Mouse (Mus musculus): ENCODE measurements around the gene Gm21983. TPM values are rescaled to one million over a fixed set of nuclear protein-coding genes. Genes with fewer than 3 reads are reported as not detected.
A peak's percentile ranks its signal among the peaks of the same experiment; 100 is the strongest.

The Gm21983 gene
- total RNA-seq, 4 experiments from 2014 or later, result not detected

DNA sequence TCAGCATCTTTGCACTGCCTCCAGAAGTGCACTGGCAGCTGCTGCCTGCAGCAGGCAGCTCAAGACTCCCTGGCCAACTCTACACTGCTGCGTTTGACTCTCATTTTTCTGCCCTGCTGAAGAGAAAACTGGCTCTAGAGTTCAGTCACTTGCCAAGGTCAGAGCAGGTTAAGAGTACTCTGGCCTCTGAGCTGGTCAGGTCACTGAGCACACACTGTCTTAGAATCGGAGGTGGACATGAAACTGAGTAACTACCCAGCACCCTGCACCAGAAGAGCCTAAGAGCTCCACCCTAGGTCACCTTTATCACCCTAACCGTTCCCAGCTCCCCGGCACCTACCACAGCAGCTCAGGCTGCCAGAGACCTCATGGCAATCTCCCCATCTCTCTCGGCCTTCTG is 5.1 kb upstream of the Gm21983 start:
- no peak for DNase-seq (ENCODE audit: low spot score)

DNA sequence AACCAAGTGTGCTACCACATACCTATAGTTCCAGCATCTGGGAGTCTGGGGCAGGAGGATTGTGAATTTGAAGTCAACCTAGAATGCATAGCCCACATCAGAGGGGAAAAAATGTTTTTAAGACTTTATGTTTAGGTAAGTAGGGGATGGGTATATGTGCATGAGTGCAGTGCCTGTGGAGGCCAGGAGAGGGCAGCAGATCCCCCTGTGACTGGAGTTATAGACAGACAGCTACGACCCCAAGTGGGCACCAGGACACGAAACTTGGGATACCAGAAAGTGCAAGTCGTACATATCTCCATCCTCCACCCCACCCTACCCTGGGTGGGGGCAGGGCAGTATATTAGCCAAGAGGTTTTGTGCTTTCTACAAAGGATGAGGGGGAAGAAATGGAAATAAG is 4.1 kb upstream of the Gm21983 start:
- no peak for DNase-seq (ENCODE audit: low spot score)

DNA sequence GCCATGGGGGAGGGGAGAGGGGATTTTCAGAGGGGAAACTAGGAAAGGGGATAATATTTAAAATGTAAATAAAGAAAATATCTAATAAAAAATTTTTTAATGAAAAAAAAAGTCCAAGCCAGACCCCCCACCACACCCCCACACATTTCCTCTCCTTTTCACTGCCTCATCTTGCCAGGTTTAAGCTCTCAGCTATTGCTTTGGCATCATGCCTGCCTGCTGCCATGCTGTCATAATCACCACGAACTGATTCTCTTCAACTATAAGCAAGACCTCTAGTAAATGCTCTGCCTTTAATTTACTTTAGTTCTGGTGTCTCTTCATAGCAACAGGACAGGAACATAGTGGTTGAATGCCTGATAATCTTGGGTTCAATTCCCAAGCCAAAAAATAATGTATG is 1.6 kb upstream of the Gm21983 start:
- DNase-seq (ENCODE audit: low spot score), result no peak

DNA sequence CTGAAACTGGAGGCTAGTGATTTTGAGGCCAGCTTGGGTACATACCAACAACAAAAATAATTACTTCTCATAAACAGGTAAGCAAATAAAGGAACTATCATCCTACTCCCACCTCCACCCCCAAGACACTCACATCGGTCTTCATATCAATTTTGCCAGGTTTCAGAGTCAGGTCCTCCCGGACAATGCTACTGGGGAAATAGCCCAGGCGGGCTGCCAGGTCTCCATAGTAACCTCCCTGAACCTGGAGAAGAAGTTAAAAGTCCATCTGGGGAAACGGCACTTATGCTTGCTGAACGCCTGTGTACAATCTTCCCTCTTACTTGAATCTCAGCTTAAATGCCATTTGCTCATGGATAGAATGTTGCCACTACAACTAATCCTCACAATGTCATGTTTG is 850 bp downstream of the Gm21983 start:
- peak; percentile 69 for DNase-seq (ENCODE audit: low spot score)

DNA sequence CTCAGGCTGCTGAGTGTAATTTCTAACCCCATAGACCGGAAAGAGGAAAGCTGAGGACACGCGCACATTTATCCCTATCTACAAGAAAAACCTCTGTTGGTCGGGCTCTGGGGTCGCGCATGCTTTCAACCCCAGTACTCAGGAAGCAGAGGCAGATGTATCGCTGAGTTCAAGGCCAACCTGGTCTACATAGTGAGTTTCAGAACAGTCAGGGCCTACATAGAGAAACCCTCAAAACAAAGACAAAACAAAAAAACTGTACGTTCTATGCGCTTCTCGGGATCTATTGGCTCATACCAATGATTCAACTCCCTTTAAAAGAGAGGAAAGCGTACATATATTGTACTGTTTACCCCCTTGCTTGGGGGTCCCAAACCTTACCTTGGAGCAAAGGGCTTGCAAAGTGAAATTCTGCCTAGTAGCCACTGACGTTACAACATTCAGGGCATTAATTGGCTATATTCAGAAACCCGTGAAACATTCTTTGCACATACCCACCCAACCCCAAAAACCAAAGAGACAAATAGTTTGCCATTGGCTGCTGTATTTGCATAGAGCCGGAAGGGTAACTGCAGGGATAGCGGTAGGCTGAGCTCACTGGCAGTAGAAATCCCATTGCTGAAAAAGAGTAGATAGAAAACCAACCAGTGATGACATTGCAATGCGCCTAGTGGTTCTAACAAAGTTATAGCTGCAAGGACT is 1.5 kb downstream of the Gm21983 start:
- no peak for DNase-seq (ENCODE audit: low spot score)

DNA sequence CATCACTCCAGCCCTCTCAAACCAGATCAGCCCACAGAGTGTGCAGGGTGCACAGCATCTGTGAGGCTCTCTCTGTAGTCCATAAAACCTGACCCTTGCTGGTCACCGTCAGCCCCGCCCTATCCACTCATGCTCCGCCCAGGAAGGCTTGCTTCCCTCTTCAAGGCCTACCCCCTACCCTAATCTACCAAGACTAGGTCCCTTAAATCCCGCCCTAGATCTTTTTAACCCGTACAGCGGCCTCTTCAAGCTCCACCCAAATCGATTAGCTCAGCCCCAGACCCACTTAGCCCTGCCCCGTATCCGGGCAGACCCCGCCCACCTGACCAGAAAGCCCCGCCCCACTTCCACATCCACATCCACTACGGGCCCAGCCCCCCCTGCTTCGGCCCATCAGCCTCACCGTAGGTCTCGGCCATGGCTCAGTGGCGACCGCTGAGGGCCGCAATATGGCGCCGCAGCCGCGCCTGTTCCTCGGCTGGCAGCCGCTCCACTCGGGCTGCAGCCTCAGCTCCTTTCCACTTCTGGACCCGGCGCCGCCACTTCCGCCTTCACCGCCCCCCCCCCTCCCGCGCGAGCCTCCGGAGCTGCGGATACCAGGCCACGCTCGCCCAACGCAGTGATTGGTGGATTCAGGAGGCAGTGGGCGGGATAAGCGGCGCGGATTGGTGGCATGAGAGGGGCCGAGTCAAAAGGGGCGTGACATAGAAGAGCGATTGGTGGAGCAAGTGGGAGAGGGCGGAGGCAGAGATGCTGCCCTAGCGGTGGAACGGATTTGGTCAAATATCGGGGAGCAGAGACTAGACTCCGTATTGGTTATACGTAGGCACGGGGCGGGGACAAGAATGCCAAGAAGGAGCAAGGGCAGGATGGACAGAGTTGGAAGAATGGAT is 2.3 kb downstream of the Gm21983 start, which contains the start of gene Rab4b:
Rab4b (minus strand) TSS at position 573 of the 893 bp plus-strand sequence.
- peak; percentile 99 for DNase-seq (ENCODE audit: low spot score)

DNA sequence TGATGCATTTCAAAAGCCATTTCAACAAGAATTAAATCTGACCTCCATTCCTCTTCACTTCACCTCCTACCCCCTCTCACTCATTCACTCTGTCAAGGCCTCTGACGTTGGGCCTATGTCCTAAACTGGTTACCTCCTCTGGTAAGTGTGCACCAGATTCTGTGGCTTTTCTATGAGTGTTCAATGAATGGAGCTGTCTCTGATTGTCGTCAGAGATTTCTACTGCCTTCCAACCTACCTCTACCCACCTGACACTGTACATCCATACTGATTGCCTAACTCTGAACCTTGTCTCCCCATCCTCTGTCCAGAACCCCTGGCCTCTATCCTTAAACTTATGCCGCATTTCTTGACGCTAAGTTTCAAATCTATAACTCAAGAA is 3.0 kb downstream of the Gm21983 start:
- DNase-seq (ENCODE audit: low spot score), result no peak

DNA sequence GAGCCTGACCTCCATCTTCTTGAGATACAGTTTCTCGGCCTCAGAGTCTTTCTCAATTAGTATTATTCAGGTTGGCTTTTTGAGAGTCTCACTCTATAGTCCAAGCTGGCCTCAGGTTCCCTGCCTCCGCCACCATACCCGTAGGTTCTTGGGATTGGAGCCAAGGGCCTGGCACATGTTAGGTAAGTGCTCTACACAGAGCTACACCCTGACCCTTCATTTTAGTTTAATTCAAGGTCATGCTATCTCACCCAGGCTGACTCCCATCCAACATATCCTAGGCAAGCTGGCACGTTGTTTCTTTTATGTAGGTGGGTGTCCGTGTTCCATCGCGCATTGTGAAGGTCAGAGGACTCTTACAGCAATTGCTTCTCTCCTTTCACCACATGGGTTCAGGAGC is 6.0 kb downstream of the Gm21983 start:
- no peak for DNase-seq (ENCODE audit: low spot score)

DNA sequence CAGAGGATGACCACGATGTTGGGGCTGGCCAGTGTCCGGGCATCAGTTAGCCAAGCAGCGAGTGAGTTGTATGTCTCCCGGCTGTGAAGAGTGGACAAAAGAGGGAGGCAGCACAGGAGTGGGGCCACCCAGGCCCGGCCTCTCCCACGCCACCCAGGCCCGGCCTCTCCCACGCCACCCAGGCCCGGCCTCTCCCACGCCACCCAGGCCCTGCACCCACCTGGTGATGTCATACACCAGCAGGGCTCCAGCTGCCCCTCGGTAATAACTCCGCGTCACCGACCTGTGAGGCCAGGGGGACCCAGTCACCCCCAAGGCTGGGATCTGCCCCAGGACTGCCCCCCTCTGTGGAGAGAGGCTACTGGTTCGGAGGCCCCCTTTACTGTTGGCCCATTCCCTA is 6.4 kb downstream of the Gm21983 start:
- DNase-seq (ENCODE audit: low spot score), result no peak

DNA sequence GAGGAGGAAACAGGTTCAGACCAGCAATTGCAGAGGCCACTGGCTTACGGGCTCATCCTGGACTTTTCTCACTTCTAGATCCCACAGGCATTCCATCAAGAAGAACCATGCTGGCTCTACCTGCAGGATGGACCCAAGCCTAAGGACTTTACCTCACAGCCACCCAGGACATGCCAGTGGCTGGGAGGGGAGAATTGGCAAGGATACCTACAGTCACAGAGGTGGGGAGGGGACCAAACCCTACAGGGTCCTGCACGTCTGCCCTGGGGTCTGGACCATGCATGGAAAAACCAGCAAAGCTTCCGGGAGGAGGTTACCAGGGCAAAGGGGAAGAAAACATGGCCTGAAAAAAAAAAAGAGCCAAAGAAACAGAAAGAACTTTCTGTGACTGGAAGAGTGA is 9.9 kb downstream of the Gm21983 start:
- DNase-seq (ENCODE audit: low spot score), result no peak

DNA sequence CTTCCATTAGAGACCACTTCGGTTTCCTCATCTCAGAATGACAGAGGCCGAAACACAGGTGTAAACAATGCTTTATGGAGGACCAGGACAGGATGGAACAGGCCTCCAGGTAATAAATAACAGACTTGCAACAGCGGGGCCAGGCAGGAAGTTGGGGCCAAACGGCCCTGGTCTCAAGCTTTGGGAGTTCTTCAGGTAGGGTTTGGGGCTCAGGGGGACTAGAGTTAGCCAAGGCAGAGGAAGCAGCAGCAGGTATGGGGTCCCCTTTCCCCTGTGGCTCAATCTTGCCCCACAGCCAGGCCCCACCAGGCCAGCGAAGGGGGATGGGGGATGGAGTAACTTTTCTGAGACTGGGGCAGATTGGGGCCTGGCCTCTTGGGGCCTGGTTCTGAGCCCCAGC is 12.5 kb downstream of the Gm21983 start:
- DNase-seq (ENCODE audit: low spot score), result no peak

DNA sequence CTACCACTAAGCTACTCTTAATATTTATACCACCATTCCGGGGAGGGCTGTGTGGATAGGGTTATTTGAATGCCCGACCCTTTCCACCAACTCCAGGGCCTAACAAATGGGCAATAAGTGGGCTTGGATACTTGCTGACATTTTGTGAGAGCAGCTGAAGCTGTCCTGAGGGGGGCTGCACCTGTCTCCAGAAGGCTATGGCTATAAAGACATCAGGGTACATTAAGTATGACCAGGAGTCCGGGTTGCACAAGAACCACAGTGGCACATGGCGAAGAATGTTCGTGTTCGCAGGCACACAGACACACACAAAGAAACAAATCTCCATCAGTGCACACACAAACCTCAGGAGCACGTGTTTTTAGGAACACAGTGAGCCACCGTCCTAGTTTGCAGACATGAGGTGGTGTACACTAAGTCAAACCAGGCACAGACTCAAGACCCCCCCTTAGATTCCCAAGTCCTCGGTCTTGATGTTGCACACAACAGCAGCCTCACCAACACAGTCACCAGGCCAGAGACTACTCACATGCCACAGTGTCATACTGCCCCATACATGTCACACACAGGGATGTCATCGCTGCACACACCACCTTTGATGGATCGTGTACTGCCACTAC is 13.3 kb downstream of the Gm21983 start:
- no peak for DNase-seq (ENCODE audit: low spot score)

DNA sequence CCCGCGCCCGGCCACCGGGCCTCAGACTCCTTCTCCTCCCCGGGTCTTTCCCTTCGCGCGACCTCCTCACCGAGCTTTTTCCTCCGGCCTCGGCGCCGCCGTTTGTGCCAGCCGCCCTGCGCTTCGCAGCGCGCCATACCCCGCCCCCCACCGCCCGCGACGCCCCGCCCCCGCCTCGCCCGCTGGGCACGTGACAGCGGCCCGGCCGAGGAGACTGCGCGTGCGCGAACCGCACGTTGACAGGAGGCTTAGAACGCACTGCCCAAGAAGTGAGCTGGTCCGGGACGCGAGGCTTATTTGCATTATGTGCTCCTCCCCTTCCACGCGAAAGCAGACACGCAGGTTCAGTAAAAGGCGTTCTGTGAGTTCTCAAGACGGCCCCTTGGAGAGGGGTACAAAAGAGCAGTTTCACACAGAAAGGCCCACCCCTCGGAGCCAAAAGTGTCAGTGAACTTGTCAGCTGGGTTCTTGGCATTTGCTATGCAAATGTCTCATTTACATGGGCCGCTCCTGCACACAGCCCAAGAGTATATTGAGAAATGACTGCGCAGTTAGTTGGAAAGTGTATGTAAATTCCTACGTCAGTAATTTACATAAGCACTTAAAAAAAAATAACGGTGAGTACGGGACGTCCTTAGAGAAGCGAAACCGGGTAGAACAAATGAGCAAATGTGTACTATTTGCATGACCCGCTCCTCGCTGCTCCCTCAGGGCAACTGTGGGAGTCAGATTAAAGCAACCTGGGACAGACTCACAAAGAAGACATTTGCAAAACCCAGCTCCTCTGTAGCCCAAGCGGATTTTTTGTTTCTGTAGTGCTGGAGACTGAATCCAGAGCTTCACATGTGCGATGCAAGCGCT is 14.0 kb downstream of the Gm21983 start, which contains the start of gene Egln2:
Egln2 (minus strand) TSS at position 189 of the 861 bp plus-strand sequence.
- DNase-seq (ENCODE audit: low spot score), result peak; percentile 93

DNA sequence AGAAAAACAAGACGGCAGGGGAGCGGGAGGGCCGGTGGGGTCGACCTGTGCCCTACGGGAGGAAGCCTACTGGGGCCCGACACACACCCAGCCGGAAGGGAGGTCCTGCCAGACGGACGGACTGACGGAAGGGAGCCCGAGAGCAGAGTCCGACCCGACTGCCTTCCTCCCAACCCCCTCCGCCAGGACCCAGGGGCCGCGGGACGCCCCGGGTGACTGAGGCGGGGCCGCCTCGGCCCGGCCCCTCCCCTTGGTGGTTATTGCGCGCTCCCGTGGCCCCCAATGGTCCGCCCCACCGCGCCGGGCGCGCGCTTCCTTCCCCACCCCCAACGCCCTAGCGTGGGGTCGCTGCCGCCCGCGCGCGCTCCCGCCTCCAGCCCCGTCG is 14.7 kb downstream of the Gm21983 start:
- peak; percentile 88 for DNase-seq (ENCODE audit: low spot score)

DNA sequence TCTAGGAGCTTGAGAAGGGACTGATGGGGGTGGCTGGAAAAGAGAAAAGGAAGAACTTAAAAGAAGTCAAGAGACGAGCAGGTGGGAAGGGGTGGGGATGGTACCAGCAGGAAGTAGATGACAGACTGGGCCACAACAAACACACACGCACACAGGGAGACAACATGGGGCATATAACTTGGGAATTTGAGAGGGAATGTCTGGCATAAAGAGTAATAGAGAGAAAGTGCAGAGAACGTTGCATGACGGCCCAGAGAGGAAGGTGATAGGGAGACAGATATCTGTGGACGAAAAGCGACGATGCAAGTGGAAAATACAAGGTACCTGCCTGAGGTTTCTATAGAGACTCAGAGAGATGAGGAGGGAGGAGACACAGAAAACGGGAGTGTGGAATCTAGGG is 15.2 kb downstream of the Gm21983 start:
- no peak for DNase-seq (ENCODE audit: low spot score)

DNA sequence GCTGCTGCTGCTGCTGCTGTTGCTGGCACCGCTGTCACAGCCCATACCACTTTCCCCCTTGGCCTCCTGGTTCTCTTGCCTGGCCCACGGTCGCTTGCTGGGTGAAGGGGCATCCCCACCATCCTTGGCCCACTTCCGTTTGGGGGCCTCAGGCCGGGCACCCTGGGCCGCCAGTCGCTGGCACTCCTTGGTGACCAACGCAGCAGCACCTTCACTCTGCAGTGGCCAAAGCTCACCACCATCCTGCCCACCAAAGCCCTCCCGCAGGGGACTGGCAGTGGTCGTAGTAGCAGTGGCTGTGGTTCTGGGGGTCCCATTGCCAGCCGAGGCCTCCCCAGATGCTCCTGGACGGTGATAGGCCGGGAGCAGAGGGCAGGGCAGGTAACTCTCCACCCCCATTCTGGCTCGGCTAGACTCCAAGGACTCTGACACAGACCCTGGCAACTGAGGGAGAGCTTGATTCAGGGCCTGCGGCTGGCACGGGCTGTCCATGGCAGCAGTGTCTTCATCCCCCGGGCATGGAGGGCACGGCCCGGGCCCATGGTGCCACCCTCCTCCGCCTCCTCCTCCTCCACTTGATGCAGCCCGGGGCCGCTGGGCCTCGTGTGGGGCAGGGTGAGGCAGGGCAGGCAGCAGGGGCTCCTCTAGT is 15.8 kb downstream of the Gm21983 start:
- DNase-seq (ENCODE audit: low spot score), result no peak

DNA sequence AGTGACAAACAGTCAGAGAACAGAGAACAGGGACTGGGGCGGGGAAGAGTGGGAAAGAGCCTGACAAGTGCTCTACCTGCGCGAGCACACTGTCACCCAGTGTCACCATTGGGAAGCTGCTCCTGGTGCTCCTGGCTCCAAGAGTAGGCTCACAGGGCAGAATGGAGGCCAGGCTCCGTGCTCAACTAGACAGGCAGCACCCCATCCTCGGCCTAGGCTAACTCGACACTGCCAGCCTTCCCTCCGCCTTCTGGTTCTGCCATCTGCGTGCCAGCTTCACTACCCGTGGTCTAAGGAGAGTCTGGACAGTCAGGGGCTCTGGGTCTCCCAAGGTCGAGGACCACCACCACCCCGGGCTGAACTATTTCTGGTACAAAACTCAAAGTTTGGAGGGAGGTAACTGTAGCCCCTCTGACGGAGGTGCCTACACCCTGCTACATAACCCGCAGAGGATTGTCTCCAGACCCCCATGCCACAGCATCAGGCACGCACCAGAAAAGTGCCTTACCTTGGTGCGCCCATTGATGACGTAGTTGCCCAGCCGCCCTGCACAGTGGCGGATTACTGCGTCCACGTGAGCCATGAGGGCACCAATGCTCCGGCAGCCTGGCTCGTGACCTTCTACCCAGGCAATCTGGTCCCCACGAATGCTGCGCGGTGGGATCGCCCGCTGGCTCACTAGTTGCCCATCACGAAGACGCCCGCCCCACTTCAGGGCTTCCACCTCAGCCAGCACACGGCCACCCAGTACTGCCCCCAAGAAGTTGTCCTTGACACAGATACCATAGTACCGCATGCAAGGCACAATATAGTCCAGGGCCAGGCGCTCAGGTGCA is 16.6 kb downstream of the Gm21983 start:
- no peak for DNase-seq (ENCODE audit: low spot score)

DNA sequence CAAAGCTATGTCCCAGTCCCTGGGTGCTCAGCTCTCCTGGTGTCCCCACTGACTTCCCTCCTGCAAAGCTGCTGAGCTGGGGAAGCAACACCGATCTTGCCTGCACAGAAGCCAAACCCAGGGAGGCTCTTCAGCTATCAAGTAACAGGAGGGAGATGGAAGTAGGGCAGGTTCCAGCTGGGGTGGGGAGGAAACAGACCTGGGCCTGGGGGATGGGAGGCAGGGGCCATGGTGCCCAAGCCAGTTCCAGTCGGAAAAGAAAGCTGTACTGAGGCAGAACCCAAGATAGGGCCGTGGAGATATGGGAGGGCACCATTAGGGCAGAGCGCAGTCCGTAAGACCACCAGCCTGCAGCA is 17.5 kb downstream of the Gm21983 start:
- DNase-seq (ENCODE audit: low spot score), result no peak

DNA sequence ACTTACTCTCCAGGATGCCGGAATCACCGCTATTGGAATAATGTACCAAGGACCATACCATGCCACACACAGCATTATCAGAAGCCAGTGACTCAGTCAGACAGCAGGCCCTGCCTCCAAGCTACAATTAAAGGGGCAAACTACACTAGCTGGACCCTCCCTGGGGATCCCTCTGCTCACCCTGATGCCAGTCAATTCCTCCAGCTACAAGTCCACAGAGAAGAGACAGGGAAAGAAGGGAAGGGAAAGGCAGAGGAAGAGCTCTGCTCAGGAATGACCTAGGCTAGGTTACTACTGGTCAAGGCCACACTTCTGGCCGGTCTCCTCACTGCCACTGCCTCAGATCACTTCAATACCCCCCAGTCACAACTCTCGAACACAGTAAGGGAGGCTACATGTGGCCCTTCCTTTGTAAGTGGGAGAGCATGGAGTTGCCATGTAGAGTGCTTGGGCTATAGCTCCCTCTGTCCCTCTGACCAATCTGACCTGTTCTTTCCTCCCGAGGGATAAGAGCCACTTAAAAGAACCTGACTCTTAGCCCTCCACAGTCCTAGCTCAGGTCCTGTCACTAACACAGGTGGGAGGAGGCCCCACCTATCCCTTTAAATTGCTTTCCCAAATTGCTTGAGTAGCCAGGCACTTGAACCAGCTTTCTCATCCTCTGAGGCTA is 18.0 kb downstream of the Gm21983 start:
- no peak for DNase-seq (ENCODE audit: low spot score)

DNA sequence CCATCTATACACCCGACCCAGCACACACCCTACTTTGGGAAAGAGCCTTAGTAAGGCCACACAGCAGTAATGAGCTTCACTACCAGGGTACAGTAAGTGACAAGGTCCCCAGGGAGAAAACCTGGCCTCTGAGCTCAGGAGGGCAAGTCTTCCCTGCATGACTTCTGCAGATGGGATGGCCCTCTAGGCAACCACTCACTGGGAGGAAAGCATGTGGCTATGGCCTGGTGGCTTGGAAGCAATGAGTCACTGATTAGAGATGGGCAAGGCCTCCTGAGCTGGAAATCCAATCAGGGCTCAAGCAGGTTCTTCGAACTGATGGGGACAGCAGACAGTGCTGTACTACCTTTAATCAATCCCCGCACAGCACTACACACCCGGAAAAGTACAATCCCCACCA is 19.1 kb downstream of the Gm21983 start:
- no peak for DNase-seq (ENCODE audit: low spot score)
